Mouse (Mus musculus): ENCODE results near the gene C1ql3. TPM values are rescaled to one million over a fixed set of nuclear protein-coding genes. Genes with fewer than 3 reads are reported as not detected.

The C1ql3 gene
- polyA plus RNA-seq (2014; fragmentation: Illumina TruSeq; extraction: RNeasy Lipid Tissue Mini Kit (QIAGEN cat#74804); ENCODE audit: low read depth, low replicate concordance), result 0.22 TPM

GRCm38 (mm10) chr2:13011472-13011871 is at the start of gene C1ql3:
TSS of gene C1ql3 (minus strand) at chr2:13011806.

Other genes with a start within 250 kb of the C1ql3 start
- 34.5 TPM for gene Pter, start 87.8 kb downstream of the C1ql3 start, polyA plus RNA-seq (2014; fragmentation: Illumina TruSeq; extraction: RNeasy Lipid Tissue Mini Kit (QIAGEN cat#74804); ENCODE audit: low read depth, low replicate concordance)